Mouse (Mus musculus) fibroblast of lung, adult 2 months (primary cell): ENCODE measurements around the gene Itga2.

Experiments used
- DNase-seq: peaks from one replicate; pipeline ENCODE4 v3.0.0-alpha.2; 2011; ENCODE audit warnings: low read depth

The Itga2 gene

DNA sequence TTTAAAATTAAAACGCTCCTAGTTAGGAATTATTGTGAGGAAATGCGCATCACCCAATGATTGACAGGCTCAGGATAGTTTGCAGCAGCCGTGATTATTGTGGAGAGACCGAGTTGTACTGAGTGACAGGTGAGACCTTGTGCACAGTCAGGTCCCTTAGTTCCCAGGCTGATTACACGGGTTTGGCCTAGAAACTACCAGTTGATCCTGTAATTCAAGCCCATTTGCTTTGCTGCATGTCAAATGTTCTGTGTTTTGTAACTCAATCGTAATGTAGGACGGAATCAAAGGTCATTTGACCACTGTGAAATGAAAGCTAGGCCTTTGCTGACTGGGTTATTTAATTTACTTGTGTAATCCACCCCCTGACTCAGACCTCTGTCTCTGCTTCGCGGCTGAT is 113.4 kb downstream of the Itga2 start:
- peak; percentile 60 for DNase-seq

DNA sequence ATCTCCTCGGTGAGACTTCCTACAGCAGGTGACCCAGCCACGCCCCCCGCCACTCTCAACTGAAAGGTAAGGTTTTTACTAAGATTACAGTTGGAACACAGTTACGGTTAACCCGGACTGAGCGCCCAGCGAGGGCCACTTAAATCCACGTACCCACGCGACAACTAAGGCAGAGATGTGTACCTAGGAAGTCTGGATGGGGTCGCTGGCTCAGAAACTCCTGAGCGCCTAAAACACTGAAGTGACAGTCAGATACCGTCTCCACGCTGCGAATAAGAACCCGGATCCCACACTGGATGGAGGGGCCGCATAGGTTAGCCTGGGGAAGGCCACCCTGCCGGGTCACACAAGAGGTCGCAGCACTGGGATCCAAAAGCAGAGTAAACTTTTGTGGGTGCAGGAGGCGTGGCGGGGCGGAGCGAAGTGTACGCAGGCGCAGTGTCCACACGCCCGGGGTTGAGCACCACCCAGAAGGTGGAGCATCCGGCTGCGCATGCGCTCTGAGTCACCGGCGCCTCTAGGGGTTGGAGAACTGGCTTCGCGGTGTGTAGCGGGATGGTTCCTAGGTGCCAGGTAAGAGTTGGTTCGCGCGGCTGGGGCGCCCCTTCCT is 114.0 kb downstream of the Itga2 start, which contains the start of gene Mocs2:
Mocs2 (plus strand) TSS at position 486 of the 610 bp plus-strand sequence.
- DNase-seq = peak; percentile 73

DNA sequence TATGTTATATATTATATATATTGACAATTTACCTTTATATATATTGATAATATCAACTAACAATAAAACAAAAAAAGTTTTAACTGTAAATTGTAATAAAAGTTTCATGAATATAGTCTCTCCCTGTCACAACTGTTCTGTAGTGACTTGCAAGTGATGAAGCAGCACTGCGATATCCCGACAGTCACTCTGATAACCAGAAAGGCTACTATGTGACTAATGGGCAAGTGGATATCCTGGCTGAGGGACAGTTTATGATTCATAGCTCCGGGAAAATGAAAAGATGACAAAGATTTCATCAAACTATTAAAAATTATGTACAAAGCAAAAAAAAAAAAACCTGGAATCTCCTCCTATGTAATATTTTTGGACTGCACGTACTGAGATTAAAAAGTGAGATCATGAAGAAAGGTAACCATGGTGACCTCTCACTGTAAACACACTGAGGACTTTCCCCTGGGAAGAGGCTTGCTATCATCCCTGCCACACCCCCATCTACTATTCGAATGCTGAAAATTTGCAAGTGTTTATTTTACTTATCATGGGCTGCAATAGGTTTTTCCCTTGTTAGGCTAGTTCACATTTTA is 122.2 kb downstream of the Itga2 start:
- no peak for DNase-seq

DNA sequence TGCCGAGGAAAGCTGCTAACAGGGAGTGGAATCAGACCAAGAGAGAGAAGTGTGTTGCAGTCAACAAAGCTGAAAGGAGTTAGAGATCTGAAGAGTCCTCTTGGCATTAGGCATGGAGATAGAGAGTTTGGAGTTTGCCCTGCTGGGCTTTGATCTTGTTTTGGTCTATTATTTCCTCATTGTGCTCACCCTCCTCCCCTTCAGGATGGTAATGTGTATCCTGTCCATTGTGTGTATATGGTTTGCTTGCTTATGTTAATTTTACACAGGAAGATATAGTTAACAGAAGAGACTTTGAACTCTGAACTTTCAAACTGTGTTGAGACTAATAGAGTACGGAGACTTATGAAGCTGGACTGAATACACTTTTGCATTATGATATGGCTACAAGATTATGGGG is 128.9 kb downstream of the Itga2 start:
- no peak for DNase-seq

DNA sequence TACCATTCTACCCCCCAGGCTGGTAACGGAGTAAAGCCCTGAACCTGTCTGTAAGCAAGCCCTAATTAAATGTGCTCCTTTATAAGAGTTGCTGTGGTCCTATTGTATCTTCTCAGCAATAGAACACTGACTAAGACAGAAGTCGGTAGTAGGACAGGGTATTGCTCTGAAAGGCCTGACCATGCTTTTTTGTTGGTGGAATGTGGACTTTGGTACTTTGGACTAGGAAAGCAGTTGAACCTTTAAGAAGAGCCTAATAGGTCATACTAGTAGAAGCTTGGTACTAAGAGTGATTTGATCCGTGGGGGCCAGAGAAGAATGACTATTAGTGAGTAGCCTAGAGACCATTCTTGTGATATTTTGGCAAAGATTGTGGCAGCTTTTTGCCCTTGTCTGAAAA is 130.0 kb downstream of the Itga2 start:
- DNase-seq = no peak

DNA sequence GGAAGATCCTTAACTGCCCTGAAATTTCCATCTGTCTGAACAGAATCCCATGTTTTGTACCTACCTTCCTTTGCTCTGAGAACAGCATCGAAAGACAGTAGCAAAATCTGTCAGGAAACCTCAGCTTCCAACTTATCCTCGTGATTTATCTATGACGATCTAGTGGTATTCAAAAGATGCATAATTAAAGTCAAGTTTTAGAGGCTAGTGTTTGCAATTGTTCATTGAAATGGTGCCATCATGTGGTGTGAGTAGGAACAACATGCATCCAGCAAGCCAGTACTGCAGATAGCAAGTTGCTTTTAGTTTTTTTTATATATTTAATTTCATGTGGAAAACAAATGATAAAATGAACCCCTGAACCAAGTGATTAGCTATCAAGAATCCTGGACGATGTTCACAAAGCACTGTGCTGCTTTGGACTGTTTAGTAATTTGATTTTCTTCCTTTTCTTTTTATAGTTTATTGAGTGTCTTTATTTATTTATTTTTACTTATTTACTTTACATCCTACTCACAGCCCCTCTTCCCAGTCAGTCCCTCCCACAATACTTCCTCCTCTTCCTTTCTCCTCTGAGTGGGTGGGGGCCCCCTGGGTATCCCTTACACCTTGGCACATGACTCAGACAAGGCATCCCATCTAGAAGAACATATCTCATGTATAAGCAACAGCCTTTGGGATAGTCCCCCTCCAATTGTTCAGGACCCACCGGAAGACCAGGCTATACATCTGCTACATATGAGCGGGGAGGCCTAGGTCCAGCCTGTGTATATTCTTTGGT is 138.5 kb downstream of the Itga2 start:
- DNase-seq = peak; percentile 57

DNA sequence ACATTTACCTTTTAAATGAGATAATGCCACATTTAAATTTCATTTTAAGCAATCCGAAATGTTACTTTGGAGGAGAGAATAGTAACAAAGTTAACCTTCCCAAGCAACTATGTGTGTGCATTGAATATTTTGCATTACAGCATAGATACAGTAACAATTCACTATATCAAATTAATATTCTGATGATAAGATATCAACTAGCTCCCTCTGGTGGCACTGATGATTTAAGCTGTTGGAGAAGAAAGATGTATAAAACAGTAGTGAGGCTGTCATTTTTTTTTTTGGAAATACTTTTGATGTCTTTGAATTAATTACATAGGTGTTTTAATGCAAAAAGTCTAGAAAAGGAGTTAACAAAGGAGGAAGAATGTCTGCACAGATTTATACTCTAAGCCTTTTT is 140.4 kb downstream of the Itga2 start:
- DNase-seq = no peak
